Mouse (Mus musculus) stomach, embryonic 14.5 days (tissue): ENCODE measurements around the gene Mn1. TPM values are rescaled to one million over a fixed set of nuclear protein-coding genes. Genes with fewer than 3 reads are reported as not detected.

Experiments
- ATAC-seq: fragments of 200-750 bp; cut with Nextera tagmentation; 2 replicates; pipeline ENCODE4 v1.8.0; 2017; ENCODE audit warnings: low read depth, moderate TSS enrichment; ENCODE audit not compliant: insufficient number of reproducible peaks, insufficient read depth, low FRiP score
- H3K27ac ChIP-seq: fragments of 300-500 bp; sonication (generic); 2 replicates; pipeline ENCODE4 v1.5.1; 2014; ENCODE audit warnings: mild to moderate bottlenecking, low read length, moderate library complexity, mixed read lengths
- H3K27me3 ChIP-seq: fragments of 300-500 bp; sonication (generic); 2 replicates; pipeline ENCODE4 v1.6.1; 2014; ENCODE audit warnings: low read length, control low read depth, mixed read lengths; ENCODE audit not compliant: control insufficient read depth, insufficient read depth
- H3K36me3 ChIP-seq: fragments of 300-500 bp; sonication (generic); 2 replicates; pipeline ENCODE4 v1.6.1; 2014; ENCODE audit warnings: mild to moderate bottlenecking, control low read depth, low read length, moderate library complexity, mixed read lengths; ENCODE audit not compliant: control insufficient read depth, insufficient read depth
- H3K4me1 ChIP-seq: fragments of 300-500 bp; sonication (generic); 2 replicates; pipeline ENCODE4 v1.6.1; 2014; ENCODE audit warnings: low read length, control low read depth, mixed read lengths; ENCODE audit not compliant: control insufficient read depth, insufficient read depth
- H3K4me2 ChIP-seq: fragments of 300-500 bp; sonication (generic); replicated peaks from 2 replicates; pipeline ENCODE4 v1.6.1; 2014; ENCODE audit warnings: low read depth, low read length, control low read depth
- H3K4me3 ChIP-seq: fragments of 300-500 bp; sonication (generic); 2 replicates; pipeline ENCODE4 v1.5.1; 2014; ENCODE audit warnings: low read depth, low read length, control low read depth
- H3K9ac ChIP-seq: fragments of 300-500 bp; sonication (generic); replicated peaks from 2 replicates; pipeline ENCODE4 v1.6.1; 2014; ENCODE audit warnings: low read depth, mild to moderate bottlenecking, control low read depth, low read length, moderate library complexity, mixed read lengths
- H3K9me3 ChIP-seq: fragments of 300-500 bp; sonication (generic); 2 replicates; pipeline ENCODE4 v1.6.1; 2016; ENCODE audit warnings: low read depth, low read length, control low read depth; ENCODE audit not compliant: control insufficient read depth
- WGBS: fragments of 180-500 bp; shearing (Covaris S2); extraction: QIAGEN DNeasy Blood & Tissue Kit; methylation state at CpG from one replicate; pipeline ENCODE4 v1.1.7; 2014; 5-methylcytosine and 5-hydroxymethylcytosine counted together
- polyA plus RNA-seq: library from polyadenylated mRNA; unstranded; fragments of >200 nt; fragmentation: Nextera tagmentation; extraction: Ambion mirVana; gene quantifications from 2 replicates; pipeline ENCODE4 v1.2.1, GENCODE M21; 2014

Gene Mn1
- polyA plus RNA-seq, 1 experiment from 2014 or later, result 18.1 TPM

GRCm38 (mm10) chr5:111416048-111416447, 1.1 kb upstream of the Mn1 start:
- Histone ChIP-seq H3K27me3 (no peaks in the 10 kb centered on the region), H3K9ac (peak overlapping the region; percentile 91; the same call in 1 of the 2 replicates), H3K4me1 (peaks cover 40% of the 10 kb centered on the region; the same call in 1 of the 2 replicates), H3K36me3 (peaks cover 11% of the 10 kb centered on the region; the same call in 1 of the 2 replicates), H3K4me3 (peak overlapping the region; percentile 92), H3K9me3 (no peaks in the 10 kb centered on the region), H3K4me2 (peak overlapping the region; percentile 92), H3K27ac (peak overlapping the region; percentile 90)
- WGBS, result 2% methylated on average over 13 of the region's 13 CpGs
- no peak for ATAC-seq

GRCm38 (mm10) chr5:111417378-111418131, 393 bp downstream of the Mn1 start:
- peaks cover 22% of the 10 kb centered on the region; the same call in 1 of the 2 replicates for H3K36me3 ChIP-seq
- peak overlapping the region; percentile 92 for H3K4me2 ChIP-seq
- ATAC-seq, result no peak
- no peaks in the 10 kb centered on the region for H3K27me3 ChIP-seq
- peaks cover 51% of the 10 kb centered on the region; the same call in 1 of the 2 replicates for H3K4me1 ChIP-seq
- peak overlapping the region; percentile 92 for H3K4me3 ChIP-seq
- peak overlapping the region; percentile 89 for H3K27ac ChIP-seq
- peak overlapping the region; percentile 91 for H3K9ac ChIP-seq
- under 1% methylated on average over 90 of the region's 105 CpGs for WGBS
- H3K9me3 ChIP-seq, result no peaks in the 10 kb centered on the region

DNA sequence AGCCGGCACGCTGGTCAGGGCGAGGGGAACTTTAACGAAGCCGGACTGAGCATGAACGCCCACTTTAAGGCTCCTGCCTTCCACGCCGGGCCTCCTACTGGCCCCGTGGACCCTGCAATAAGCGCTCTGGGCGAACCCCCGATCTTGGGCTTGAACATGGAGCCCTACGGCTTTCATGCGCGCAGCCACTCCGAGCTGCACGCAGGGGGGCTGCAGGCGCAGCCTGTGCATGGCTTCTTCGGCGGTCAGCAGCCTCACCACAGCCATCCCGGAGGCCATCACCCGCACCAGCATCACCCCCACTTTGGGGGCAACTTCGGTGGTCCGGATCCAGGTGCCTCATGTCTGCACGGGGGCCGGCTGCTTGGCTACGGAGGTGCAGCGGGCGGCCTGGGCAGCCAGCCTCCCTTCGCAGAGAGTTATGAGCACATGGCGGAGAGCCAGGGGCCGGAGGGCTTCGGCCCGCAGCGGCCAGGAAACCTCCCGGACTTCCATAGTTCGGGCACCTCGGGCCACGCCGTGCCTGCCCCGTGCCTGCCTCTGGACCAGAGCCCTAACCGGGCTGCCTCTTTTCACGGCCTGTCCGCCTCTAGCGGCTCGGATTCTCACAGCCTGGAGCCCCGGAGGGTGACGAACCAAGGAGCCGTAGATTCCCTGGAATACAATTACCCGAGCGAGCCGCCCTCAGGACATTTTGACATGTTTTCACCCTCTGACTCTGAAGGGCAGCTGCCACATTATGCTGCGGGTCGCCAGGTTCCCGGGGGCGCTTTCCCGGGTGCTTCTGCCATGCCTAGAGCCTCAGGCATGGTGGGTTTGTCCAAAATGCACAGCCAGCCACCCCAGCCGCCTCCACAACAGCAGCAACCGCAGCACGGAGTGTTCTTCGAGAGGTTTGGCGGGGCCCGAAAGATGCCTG, 1.3 kb downstream of the Mn1 start:
- Histone ChIP-seq H3K4me3 (peak overlapping the region; percentile 92), H3K4me2 (peak overlapping the region; percentile 92), H3K9ac (peak overlapping the region; percentile 91), H3K4me1 (peaks cover 54% of the 10 kb centered on the region), H3K27ac (0 out of 2 replicates have a peak overlapping the region, but pooled peaks have one; percentile 21), H3K36me3 (peaks cover 22% of the 10 kb centered on the region; the same call in 1 of the 2 replicates), H3K27me3 (no peaks in the 10 kb centered on the region), H3K9me3 (no peaks in the 10 kb centered on the region)
- no peak for ATAC-seq
- 3% methylated on average over 63 of the region's 63 CpGs for WGBS

DNA sequence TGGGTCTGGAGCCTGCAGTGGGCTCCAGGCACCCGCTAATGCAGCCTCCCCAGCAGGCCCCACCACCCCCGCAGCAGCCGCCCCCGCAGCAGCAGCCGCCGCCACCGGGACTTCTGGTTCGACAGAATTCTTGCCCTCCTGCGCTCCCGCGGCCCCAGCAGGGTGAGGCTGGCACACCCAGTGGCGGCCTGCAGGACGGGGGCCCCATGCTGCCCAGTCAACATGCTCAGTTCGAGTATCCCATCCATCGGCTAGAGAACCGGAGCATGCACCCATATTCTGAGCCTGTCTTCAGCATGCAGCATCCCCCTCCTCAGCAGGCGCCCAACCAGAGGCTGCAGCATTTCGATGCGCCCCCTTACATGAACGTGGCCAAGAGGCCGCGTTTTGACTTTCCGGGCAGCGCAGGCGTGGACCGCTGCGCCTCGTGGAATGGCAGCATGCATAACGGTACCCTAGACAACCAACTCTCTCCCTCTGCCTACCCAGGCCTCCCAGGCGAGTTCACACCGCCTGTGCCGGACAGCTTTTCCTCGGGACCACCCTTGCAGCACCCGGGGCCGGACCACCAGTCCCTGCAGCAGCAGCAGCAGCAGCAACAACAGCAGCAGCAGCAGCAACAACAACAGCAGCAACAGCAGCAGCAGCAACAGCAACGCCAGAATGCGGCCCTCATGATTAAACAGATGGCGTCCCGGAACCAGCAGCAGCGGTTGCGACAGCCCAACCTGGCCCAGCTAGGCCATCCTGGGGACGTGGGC, 2.1 kb downstream of the Mn1 start:
- peak overlapping the region; percentile 92 for H3K4me3 ChIP-seq
- peak overlapping the region; percentile 92 for H3K4me2 ChIP-seq
- no peaks in the 10 kb centered on the region for H3K27me3 ChIP-seq
- 13% methylated on average over 42 of the region's 42 CpGs for WGBS
- ATAC-seq, result no peak
- peaks cover 22% of the 10 kb centered on the region; the same call in 1 of the 2 replicates for H3K36me3 ChIP-seq
- H3K9ac ChIP-seq, result peak overlapping the region; percentile 91
- H3K4me1 ChIP-seq, result peaks cover 57% of the 10 kb centered on the region
- 0 out of 2 replicates have a peak overlapping the region, but pooled peaks have one; percentile 21 for H3K27ac ChIP-seq
- no peaks in the 10 kb centered on the region for H3K9me3 ChIP-seq

DNA sequence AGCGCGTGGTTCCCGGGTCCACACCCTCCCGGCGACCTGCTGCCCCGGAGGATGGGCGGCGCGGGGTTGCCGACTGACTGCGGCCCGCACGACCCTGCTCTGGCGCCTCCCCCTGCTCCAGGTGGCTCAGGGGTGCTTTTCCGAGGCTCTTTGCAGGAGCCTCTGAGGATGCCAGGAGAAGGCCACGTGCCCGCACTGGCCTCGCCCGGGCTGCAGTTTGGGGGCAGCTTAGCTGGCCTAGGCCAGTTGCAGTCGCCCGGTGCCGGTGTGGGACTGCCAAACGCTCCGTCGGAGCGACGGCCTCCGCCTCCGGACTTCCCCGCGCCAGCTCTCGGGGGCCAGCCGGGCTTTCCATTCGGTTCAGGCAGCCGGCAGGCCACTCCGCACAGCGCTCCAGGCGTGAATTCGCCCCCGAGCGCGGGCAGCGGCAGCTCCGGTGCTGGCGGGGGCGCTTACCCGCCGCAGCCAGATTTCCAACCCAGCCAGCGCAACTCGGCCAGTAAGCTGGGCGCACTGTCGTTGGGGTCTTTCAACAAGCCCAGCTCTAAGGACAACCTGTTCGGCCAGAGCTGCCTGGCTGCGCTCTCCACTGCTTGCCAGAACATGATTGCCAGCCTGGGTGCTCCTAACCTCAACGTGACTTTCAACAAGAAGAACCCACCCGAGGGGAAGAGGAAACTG, 3.0 kb downstream of the Mn1 start:
- Histone ChIP-seq H3K4me2 (peak overlapping the region; percentile 92), H3K4me1 (peaks cover 55% of the 10 kb centered on the region), H3K36me3 (peaks cover 22% of the 10 kb centered on the region; the same call in 1 of the 2 replicates), H3K27me3 (no peaks in the 10 kb centered on the region), H3K4me3 (peak overlapping the region; percentile 92), H3K9me3 (no peaks in the 10 kb centered on the region), H3K9ac (peak overlapping the region; percentile 91), H3K27ac (0 out of 2 replicates have a peak overlapping the region, but pooled peaks have one; percentile 6)
- ATAC-seq, result no peak
- 7% methylated on average over 56 of the region's 56 CpGs for WGBS

DNA sequence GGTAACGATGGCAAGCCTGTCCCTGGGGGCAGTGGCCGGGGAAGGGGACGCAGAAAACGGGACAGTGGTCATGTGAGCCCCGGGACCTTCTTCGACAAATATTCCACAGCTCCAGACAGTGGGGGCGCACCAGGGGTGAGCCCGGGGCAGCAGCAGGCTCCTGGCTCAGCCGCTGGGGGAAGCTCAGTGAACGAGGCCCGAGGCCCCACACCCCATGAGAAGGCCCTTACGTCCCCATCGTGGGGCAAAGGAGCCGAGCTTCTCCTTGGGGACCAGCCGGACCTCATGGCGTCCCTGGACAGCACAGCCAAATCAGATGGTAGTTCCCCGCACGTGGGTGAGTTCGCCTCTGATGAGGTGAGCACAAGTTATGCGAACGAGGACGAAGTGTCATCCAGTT, 3.7 kb downstream of the Mn1 start:
- ATAC-seq, result no peak
- peaks cover 22% of the 10 kb centered on the region; the same call in 1 of the 2 replicates for H3K36me3 ChIP-seq
- peak overlapping the region; percentile 92 for H3K4me2 ChIP-seq
- 57% methylated on average over 22 of the region's 22 CpGs for WGBS
- H3K4me3 ChIP-seq, result peak overlapping the region; percentile 92
- H3K9me3 ChIP-seq, result no peaks in the 10 kb centered on the region
- H3K4me1 ChIP-seq, result peaks cover 52% of the 10 kb centered on the region
- peak overlapping the region; percentile 91; the same call in 1 of the 2 replicates for H3K9ac ChIP-seq
- H3K27me3 ChIP-seq, result no peaks in the 10 kb centered on the region
- no peak overlapping the region for H3K27ac ChIP-seq

- no peak for ATAC-seq
- Histone ChIP-seq H3K4me2 (peak overlapping the region; percentile 92), H3K27ac (no peak overlapping the region), H3K9me3 (no peaks in the 10 kb centered on the region), H3K36me3 (peaks cover 22% of the 10 kb centered on the region; the same call in 1 of the 2 replicates), H3K4me3 (peak overlapping the region; percentile 92), H3K27me3 (no peaks in the 10 kb centered on the region), H3K4me1 (peaks cover 57% of the 10 kb centered on the region), H3K9ac (no peak overlapping the region)
- 71% methylated on average over 15 of the region's 15 CpGs for WGBS
Observed at GRCm38 (mm10) chr5:111421424-111421823, 4.3 kb downstream of the Mn1 start.
